Mouse (Mus musculus) frontal cortex, postnatal 14 days (tissue): ENCODE results near the gene Pik3ap1.
A peak's percentile ranks its signal among the peaks of the same experiment; 100 is the strongest.

Source experiments
- DNase-seq, 2 experiments: peaks; one replicate each; pipeline ENCODE4 v3.0.0; 2022; ENCODE audit warnings: low spot score in 2 of 2

Pik3ap1 gene

GRCm38 (mm10) chr19:41282216-41282615 lies 102.7 kb downstream of the Pik3ap1 start:
- DNase-seq = no peak

GRCm38 (mm10) chr19:41279724-41280244 lies 105.1 kb downstream of the Pik3ap1 start:
- DNase-seq = no peak

- DNase-seq = no peak
These were observed 106.3 kb downstream of the Pik3ap1 start for GRCm38 (mm10) chr19:41278606-41279005.

- DNase-seq = no peak
These were observed 109.3 kb downstream of the Pik3ap1 start for GRCm38 (mm10) chr19:41275588-41275987.

DNA sequence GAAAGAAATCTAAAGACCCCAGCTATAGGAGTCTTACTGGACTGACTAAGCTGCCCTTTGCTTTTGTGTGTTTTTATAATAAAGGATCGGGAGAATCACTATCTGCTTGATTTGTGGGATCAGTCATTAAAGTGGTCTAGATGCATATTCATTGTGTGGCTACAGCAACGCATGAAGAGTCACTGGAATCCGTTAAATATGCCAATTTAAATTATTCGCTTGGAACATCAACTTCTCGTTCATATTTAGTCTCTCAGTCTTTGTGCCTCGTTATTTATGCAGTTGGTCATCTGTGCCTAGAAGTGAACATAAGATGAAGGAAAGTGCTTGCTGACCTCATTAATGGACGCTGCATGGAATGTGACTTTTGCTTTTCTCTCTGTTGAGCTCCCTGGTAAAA lies 114.0 kb downstream of the Pik3ap1 start:
- no peak for DNase-seq

GRCm38 (mm10) chr19:41270151-41270727 lies 114.7 kb downstream of the Pik3ap1 start:
- peak; percentile 39 to 51 for DNase-seq

DNA sequence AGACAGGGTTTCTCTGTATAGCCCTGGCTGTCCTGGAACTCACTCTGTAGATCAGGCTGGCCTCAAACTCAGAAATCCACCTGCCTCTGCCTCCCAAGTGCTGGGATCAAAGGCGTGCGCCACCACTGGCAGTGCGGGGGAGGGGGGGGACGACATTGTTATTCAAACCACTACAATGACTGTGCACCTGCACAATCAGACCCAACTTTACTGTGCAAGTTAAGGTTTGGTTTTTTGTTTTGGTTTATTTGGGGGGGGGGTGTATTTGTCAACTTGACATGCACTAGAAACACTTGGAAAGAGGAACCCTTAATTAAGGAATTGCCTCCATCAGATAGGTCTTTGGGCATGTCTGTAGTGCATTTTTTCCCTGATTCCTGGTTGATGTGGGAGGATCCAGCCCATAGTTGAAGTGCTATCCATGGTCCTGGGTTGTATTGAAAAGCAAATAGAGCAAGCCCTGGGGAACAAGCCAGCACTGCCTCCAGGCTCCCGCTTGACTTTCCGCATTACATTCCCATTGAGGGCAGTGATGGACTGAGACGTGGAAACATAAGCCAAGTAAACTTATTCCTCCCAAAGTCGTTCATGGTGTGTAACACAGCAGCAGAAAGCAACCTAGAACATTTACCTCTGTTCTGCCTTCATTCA lies 118.5 kb downstream of the Pik3ap1 start:
- no peak for DNase-seq

DNA sequence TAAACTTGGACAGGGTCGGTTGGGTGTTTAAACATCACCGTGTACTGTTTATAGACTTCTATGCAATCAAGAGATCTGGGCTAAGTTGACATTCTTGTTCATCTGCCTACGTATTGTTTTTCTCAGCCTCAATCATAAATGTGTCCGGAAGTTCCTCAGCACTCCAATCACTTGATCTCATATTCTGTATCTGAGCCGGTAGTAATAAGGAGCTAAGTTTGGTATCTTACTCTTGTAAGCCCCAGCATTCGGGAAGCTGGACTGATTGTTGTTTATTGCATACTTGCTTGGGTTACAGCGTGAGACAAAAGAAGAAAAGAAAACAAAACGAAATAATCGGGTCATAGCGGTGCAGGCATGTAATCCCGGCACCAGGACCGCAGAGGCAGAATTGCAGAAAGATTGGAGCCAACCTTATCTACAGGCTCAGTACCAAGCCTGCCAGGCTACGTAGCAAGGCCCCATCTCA lies 120.5 kb downstream of the Pik3ap1 start:
- no peak for DNase-seq

DNA sequence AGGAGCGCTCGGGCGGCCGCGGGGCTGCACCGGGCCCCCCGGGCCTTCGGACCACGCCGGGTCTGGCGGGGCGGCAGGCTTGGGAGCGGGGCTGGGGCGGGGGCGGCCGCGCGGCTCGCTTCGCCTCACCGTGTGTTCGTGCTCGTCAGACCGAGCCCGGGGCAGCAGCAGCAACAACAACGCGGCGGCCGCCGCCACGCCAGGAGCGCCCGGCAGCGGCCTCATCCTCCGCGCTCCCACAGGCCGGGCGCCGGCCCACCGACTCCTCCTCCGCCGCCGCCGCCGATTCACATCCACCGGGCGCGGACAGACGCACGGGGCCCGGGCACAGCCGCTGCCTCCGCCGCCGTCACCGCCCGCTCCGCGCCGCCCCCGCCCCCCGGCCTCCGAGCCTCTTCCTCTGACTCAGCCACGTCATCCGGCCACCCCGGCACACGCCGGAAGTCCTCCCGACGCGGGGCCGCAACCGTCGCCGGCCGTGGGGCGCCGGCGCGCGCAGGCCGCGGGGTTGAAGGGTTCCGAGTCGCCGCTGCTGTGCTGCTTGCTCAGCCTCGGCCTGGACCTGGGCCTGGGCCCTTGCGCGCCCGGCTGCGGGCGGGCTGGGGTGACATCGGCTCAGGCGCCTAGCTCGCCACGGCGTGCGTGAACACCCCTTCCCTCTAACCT lies 121.1 kb downstream of the Pik3ap1 start, which contains the start of gene Tm9sf3:
Gene Tm9sf3, minus strand, starts transcription at position 368 of the 666 bp plus-strand sequence.
- peak; percentile 76 to 82 for DNase-seq

GRCm38 (mm10) chr19:41262712-41263629 lies 121.9 kb downstream of the Pik3ap1 start:
- peak; percentile 40 to 53 for DNase-seq

GRCm38 (mm10) chr19:41260736-41261135 lies 124.2 kb downstream of the Pik3ap1 start:
- DNase-seq = no peak

GRCm38 (mm10) chr19:41259256-41259655 lies 125.6 kb downstream of the Pik3ap1 start:
- no peak for DNase-seq

DNA sequence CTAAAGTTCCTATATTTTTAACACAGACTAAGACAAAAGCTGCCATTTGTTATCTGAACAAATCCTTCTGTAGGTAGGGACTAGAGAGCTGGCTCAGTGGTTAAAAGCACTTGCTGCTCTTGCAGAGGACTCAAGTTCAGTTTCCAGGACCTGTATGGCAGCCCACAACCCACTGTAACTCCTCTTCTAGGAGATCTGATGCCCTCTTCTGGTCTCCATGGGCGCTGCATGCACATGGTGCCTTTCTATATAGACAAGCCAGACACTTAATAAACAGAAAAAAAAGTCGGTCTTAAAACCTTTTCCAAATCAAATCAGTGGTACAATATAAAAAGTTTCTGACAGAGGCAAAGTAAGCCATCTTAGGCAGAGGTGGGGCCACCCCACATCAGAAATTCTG lies 126.2 kb downstream of the Pik3ap1 start:
- peak in 1 of 2 experiments; percentile 21 for DNase-seq

GRCm38 (mm10) chr19:41254584-41254983 lies 130.3 kb downstream of the Pik3ap1 start:
- no peak for DNase-seq

- no peak for DNase-seq
These were observed 135.9 kb downstream of the Pik3ap1 start for GRCm38 (mm10) chr19:41248968-41249367.

DNA sequence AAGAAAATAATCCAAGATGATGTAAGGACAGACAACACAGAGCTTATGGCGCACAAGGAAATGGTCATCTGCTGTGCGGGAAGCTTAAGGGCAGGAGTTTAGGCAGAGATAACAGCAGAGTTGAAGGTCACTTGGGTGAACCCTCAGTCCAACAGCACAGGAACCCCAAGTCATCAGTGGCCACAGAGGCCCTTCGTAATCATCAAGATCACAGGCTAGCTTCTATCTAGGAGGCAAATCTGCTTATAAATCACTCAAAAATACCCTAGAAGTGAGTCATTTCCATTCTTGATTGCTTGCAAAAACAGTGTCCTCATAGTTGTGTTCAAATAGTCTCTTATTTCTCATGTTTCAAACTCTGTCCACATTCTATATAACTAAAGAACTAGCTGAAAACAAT lies 136.6 kb downstream of the Pik3ap1 start:
- DNase-seq = no peak

DNA sequence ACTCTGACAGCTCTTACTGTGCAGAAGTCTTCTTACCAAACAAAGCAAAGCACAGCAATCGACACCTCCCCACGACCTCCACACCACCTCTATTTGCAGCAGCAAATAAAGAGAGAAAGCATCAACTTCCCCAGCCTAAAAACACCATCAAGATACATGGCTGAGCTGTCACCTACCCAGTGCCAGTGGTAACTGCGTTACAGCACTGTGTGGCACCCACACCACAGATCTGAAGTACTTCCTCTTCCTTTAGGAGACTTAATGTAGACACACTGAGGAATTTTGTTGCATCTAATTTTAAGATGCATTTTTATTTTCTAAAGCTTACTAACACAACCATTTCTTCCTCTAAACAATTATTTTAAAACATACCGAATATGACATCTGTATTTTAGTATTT lies 138.6 kb downstream of the Pik3ap1 start:
- DNase-seq = no peak

GRCm38 (mm10) chr19:41244581-41244980 lies 140.3 kb downstream of the Pik3ap1 start:
- DNase-seq = peak in 1 of 2 experiments; percentile 43

- no peak for DNase-seq
These were observed 142.9 kb downstream of the Pik3ap1 start for GRCm38 (mm10) chr19:41241997-41242396.

DNA sequence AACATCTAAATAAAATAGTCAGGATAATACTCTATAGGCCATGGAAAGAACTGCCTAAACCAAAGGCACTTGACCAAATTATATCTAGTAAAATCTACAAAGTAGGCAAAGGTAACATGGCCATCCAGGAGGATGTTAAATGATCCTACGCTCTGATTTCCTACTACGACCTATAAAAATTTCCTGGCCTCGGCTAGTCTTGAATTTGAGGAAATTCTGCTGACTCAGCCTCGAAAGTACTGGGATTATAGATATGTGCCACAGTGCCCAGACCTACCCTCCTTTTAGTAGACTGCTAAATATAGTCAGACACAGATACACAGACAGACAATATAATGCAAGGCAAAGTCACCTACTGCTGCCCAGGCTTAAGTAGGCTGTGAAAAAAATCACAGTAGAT lies 151.2 kb downstream of the Pik3ap1 start:
- no peak for DNase-seq
